Mouse (Mus musculus) adrenal gland, postnatal 25 days (tissue): ENCODE results near the gene Ino80. TPM values are rescaled to one million over a fixed set of nuclear protein-coding genes. Genes with fewer than 3 reads are reported as not detected.

Experiments used
- DNase-seq: peaks from one replicate; pipeline ENCODE4 v3.0.0; 2021; ENCODE audit warnings: mixed read lengths
- total RNA-seq: library from RNA; stranded (reverse); gene quantifications from 2 replicates; pipeline ENCODE4 v1.2.3, GENCODE M21; 2021

Gene Ino80
- total RNA-seq, 1 experiment from 2014 or later = 25.3 TPM

DNA sequence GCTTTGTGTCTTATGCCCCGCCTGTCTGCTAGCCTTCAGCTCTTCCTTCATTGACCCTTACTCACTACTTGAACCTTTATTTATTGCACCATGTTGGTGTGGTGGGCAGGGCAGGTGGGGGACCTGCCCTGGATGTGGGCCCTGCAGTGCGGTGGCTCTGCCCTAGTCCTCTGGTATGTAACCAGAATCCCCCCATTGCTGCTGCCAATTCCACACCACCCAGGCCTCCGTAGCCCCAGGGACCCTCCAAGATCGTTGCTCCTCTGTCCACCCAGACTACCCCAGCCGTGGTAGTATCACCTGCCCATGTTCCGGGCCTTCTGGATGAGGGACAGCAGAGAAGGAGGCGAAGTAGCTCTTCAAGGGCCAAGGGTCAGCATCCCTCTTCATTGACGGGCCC lies 123.8 kb downstream of the Ino80 start:
- DNase-seq = no peak

DNA sequence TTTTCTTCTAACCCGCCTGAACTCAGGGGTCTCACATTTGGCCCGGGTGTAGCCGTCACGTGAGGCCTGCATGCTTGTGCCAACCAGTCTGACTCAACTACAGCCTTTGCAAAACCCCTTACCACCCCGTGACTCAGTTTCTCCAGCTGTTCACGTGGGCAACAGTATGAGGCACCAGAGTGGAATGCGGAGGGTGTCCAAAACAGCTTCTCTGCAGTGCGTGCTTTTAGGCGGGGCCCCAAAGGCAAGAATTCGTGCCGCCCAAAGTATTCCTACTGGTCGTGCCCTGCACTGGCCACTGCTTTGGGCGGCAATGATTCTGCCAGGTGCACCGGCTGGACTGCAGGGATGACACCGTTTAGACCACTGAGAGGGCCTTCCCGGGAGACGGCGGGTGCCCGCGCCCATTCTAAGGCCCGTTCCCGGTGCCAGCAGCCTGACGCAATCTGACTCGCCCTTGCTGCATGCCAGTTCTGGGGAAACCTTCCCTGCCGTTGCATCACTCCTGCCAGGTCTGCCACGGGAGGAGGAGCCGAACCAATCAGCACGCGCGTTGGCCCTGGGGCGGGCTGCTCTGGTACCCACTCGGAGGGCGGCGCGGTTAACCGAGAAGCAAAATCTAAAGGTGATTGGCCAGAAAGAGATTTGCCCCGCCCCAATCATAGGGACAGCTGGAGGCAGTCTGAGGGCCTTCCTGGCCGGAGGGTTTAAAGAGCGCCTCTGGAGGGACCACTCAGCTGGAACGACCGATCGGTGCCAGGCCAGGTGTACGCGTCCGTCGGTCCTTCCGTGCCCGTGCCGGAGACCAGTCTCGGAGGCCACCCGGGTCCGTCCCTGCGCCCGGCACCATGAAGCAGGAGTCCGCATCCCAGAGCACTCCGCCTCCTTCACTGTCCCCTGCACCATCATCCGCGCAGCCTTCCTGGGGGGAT lies 126.7 kb downstream of the Ino80 start, which contains the start of gene Chac1:
Gene Chac1 (plus strand): TSS at position 675 of the 932 bp plus-strand sequence.
- DNase-seq = peak; percentile 95

DNA sequence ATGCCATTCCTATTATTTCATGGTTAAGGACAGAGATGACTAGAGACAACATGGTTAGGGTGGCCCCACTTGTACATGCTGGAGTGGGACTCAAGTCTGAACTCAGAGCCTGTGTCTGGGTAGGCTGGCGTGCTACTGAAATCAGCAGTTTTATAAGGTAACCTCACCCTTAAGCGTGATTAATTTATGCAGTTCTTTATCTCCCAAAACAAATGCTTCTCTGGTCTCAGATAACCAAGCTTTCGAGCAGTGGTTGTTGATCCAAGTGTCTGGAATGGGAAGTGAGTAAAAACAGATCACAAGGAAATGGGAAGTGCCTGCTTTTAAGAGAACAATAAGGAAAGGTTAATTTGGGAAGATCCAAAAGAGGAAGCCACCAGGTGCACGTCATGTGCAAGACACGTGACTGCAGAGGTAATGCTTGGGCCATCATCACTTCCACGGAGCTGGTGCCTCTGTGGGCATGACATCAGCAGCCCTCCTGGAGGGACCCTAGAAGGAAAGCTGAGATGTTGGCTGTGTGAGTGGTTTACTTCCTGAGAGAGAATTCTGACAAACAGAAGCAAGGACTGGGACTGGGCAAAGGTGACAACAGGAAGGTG lies 132.8 kb downstream of the Ino80 start:
- DNase-seq = no peak

DNA sequence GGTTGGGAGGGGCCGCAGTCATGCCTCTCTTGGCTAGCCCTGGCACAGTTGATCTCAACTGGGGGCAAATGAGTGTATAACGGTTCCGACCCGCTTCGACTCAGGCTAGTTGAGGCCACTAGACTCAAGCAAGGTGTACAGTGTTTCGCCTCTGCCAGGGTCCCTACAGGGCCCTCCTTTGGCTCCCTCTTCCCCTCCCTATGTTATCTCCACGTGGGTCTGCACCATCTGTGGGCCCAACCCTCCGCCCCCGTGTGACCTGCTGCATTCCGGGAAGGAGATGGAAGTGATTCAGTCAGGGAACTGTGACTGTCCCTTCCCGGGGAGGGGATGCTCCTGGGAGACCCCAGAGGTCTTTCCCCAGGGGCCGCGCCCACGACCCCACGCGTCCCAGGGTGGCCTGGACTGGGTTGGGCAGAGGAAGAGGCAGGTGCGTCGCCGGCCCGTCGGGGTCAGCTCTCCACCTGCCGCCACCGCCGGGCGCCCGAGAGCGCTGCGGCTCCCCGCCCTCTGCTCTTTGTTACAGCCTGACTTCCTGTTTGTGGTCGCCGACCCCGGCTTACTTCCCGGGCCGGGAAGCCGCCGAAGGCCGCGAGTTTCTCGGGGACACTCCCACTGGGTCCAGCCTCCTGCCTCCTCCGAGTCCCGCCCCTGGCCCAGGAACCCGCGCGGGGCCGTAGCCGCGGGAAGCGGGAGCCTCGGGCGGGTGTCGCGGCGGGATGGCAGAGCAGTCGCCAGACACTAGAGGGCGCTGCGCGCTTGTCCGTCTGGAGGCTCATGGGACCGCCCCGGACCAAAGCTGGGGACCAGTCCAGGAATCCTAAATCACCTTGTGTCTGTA lies 139.8 kb downstream of the Ino80 start:
- peak; percentile 92 for DNase-seq

DNA sequence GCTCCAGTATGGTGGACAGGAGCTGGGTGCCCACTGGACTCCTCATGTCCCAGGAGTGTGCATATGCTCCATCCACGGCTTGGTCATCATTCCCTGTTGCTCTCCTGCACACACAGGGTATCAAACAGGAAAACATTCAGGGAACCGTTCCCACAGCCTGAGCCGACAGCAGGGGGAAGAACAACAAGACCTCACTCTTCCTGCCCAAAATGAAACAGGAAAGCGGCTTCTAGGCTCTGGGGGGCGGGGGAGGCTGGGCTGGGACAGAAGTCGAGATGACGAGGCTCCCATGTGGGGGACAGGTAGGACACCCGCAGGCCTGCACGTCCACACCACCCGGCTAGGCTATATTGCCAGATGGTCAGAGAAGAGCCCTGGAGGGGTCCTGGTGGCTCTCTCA lies 141.0 kb downstream of the Ino80 start:
- DNase-seq = no peak

DNA sequence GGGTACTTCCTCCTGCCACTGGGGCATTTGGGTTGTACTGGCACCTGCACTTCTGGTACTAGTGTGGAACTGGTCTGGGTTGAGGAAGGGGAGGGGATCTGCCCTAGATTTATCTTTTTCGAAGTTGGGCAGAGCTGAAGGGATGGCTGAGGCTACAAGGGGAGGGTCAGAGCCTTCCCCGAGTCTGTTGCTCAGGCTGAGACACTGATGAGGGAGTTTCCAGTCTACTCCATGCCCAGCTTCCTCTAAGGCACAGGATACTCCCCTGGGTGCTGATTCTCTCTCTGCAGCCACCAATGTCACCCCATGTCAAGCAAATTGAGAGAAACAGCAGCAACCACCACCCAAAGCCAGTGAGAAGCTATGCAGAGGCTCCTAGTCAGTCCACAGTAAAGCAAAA lies 141.5 kb downstream of the Ino80 start:
- no peak for DNase-seq

DNA sequence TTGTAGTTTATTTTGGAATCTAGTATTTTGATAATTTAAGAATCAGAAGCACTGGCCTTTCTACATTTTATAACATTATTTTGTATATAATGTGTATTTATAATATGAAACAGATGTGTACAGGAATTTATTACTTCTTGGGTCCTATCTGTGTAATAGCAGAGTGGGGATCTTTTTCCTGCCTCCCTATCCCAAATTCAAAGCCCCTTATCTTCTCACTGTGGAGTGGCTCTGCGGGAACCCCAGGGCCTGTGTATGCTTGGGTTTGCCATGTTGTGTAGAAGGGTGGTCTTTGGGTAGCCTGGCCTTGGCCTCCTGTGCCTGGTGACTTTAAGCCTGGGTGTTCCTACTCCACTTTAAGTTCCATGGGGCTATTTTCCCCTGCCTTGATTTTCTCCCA lies 142.0 kb downstream of the Ino80 start:
- DNase-seq = no peak

DNA sequence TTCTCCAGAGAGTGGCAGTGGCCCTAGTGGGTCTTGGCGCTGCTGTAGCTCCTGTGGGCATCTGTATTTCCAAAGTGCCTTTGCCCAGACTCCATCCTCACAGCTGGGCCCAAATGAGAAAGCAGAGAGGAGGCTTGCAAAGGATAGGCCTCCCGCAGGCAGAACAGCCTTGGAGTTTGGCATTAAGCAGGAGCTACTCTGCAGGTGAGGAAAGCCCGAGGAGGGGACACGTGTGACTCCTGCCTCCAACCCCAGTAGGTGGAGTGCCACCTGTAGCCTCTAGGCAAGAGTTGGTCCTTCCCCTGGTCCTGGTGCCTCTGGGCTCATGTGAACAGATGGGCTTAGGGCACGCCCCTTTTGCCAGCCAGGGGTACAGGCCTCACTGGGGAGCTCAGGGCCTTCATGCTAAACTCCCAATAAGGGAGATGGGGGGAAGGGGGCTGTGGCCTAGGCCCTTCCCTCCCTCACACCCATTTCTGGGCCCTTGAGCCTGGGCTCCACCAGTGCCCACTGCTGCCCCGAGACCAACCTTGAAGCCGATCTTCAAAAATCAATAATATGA lies 142.4 kb downstream of the Ino80 start:
- DNase-seq = no peak

DNA sequence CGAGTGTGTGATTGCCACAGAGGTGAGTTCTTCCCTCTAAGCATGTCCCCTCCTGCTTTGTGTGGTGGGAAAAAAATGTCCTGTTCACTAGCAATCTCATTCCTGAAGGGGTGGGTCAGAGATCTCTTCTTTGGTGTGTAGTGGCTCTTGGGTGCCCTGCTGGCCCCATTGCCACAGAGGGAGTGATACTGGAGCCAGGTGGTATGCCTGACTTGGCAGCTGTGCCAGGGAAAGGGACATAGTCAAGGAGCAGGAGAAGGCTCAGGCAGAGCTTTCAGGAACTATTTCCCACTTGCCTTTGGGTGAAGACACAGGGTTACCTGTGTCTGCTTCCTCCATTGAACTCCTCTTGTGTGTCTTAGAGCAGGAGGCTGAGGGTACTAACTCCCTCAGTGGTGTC lies 143.4 kb downstream of the Ino80 start:
- DNase-seq = no peak

DNA sequence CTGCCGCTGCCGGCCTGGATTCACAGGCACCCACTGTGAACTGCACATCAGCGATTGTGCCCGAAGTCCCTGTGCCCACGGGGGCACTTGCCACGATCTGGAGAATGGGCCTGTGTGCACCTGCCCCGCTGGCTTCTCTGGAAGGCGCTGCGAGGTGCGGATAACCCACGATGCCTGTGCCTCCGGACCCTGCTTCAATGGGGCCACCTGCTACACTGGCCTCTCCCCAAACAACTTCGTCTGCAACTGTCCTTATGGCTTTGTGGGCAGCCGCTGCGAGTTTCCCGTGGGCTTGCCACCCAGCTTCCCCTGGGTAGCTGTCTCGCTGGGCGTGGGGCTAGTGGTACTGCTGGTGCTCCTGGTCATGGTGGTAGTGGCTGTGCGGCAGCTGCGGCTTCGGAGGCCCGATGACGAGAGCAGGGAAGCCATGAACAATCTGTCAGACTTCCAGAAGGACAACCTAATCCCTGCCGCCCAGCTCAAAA lies 145.3 kb downstream of the Ino80 start:
- DNase-seq = no peak

DNA sequence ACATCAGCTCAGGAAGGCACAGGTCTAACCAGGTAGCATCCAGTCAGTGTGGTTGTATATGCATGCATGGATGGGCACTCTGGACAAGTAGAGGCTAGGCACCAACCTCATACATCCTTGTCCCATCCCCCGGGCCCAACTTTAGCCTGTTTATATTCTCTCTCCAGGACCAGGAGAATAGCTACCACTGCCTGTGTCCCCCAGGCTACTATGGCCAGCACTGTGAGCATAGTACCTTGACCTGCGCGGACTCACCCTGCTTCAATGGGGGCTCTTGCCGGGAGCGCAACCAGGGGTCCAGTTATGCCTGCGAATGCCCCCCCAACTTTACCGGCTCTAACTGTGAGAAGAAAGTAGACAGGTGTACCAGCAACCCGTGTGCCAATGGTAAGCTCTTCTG lies 146.7 kb downstream of the Ino80 start:
- no peak for DNase-seq

DNA sequence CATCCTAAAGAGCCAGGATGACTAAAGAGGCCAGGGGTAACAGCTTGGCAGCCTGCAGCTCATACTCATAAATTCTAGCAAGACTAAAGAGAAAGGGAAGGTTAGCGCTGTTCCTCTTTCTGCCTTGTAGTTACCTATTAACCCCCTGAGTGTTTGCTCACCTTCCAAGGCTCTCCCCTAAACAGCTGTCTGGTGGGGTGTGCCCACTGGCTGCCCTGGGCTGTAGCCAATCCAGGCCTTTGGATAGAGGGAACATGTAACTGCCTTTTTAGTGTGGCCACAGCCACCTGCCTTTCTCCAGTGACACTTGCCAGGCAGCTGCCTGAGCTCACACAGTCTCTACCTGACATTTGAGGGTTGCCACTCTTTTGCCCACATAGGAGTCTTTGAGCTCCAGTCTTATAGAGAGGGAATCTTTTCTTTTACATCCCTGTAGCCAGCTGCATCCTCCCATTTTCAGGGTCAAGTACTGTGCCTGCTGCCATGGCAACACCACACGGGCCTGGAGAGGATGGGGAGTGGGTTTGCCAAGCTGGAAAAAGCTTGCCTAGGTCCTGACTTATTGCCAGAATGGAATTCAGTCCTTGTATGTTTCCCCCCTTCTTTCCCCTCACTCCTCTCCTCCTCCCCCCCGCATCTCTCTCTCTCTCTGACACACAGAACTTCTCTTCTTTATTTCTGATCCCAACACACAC lies 148.2 kb downstream of the Ino80 start:
- DNase-seq = no peak

DNA sequence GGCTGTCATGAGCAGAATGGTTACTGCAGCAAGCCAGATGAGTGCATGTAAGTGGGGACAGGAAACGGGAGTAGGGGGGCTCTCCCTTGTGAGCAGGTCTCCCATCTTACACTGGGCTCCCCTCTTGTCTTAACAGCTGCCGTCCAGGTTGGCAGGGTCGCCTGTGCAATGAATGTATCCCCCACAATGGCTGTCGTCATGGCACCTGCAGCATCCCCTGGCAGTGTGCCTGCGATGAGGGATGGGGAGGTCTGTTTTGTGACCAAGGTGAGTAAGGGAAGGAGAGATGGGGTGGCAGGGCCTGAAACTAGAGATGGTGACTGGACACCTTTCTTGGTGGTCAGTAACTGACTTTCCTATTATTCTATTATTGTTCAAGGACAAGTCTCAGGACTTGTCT lies 148.9 kb downstream of the Ino80 start:
- DNase-seq = no peak

DNA sequence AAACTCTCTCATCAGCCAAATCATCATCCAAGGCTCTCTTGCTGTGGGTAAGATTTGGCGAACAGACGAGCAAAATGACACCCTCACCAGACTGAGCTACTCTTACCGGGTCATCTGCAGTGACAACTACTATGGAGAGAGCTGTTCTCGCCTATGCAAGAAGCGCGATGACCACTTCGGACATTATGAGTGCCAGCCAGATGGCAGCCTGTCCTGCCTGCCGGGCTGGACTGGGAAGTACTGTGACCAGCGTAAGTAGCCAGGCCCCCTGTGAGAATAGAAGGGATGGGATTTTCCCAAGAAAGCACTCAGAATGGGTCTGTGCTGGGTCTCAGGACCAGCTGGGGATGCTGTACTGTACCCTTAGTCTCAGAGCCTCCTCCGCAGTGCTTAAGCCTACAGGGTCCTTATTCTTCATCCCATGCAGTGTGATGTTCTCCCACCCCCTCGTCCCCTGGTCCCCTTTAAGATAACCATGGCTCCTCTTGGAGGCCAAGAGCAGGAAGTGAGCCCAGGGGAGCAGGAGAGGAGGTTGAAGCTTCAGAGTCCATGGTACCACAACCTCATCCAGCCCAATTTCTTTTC lies 149.5 kb downstream of the Ino80 start:
- DNase-seq = no peak

DNA sequence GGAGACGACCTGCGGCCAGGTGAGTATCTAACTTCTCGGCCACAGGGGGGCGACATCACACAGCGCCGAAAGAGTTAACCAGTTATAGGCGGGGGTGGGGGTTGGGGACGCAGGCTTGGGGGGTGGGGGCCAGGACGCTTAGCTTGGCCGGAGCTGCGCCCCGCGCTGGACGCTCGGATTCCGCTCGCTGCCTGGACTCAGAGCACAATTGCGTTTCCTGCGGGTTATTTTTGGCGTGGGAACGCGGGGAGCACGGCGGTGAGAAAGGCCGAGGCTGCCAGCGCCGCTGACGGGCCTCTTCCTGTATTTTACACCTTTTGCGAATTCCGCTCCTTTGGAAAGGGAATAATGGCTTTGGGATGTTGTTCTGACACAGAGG lies 150.4 kb downstream of the Ino80 start:
- peak; percentile 58 for DNase-seq

DNA sequence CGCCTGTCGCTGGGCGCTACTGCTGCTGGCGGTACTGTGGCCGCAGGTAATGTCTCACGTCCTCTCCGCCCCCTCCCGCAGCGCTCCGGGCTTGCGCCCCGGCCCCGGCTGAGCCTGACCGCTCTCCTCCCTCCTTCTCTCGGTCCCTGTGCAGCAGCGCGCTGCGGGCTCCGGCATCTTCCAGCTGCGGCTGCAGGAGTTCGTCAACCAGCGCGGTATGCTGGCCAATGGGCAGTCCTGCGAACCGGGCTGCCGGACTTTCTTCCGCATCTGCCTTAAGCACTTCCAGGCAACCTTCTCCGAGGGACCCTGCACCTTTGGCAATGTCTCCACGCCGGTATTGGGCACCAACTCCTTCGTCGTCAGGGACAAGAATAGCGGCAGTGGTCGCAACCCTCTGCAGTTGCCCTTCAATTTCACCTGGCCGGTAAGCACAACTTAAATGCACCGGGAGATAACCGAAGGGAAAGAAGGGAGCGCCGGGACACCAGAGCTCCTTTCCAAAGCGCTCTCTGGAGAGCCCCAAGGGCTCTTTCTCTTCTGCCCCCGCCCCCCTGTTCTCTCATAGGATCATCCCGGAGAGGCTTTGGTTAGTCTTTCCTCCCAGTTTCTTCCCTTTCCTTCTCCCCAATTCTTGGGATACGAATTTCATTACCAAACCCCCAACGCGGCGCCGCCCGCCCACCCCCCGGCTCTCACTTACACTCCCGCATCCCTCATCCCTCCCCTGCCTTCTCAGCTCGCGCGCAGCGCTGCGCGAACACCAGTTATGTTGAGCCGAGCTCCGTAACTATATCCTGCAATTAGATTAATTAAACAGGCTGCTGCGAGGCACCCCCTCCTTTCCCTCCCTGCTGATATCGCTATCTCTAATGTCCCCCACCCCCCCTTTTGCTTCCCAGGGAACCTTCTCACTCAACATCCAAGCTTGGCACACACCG lies 151.1 kb downstream of the Ino80 start:
- no peak for DNase-seq

DNA sequence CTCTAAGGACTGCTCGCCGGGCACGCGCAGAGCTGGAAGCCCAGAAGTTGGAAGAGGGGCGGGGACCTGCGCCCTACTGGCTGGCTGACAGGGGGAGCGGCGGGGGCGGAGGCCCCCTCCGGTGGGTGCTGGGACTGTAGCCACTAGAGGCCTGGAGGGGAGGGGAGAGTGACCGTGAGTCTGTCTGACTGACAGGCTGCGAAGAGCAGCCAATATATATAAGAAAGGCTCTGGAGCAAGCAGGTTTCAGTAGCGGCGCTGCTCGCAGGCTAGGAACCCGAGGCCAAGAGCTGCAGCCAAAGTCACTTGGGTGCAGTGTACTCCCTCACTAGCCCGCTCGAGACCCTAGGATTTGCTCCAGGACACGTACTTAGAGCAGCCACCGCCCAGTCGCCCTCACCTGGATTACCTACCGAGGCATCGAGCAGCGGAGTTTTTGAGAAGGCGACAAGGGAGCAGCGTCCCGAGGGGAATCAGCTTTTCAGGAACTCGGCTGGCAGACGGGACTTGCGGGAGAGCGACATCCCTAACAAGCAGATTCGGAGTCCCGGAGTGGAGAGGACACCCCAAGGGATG lies 151.8 kb downstream of the Ino80 start, which contains the start of gene Dll4:
Gene Dll4 (plus strand): TSS at position 217 of the 576 bp plus-strand sequence.
- DNase-seq = peak; percentile 56

DNA sequence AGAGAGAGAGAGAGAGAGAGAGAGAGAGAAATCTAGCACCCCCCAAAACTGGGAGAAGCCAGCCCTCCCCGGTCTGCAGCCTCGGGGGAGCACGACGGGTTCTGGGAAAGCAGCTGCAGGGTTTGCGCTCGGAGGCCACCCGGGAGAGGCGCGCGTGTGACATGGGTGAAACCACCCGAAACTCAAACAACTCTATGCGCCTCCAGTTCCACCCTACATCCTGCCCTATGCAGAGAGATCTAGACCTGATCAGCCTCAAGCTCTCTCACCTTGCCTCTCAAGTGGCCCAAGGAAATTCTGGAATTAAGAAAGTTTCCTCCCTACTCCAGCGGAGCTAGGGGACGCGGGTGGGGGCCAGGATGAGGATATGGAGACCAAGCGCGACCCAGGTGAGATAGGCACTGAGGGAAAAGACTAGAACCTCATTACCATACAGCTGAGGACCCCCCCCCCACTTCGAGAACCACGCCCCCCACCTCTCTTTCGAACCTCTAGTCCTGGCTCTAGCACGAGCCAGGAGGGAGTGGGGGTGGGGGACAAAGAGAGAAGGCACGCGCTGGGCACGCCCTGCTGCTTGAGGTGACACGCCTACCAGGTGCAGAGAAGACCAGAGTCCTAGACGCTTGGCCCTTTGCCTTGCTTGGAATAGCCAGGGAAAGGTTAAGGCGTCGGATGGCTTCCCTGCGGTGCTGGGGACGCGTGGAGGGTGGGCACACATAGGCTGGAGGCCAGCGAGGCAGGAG lies 152.7 kb downstream of the Ino80 start:
- no peak for DNase-seq
